Mouse (Mus musculus): ENCODE results near the gene Best2. TPM values are rescaled to one million over a fixed set of nuclear protein-coding genes. Genes with fewer than 3 reads are reported as not detected.

Best2 gene
- total and polyA plus RNA-seq, 2 experiments from 2014 or later: not detected

GRCm38 (mm10) chr8:84981644-84982498 is 32.5 kb downstream of the Best2 start:
- no peak for ATAC-seq (ENCODE audit: insufficient read depth, low read depth)
- H3K27ac ChIP-seq (ENCODE audit: low read depth): peak overlapping the region; percentile 92; the same call in 1 of the 2 replicates
- peaks cover 43% of the 10 kb centered on the region for H3K4me1 ChIP-seq (ENCODE audit: control insufficient read depth, insufficient read depth)
- no peaks in the 10 kb centered on the region for H3K36me3 ChIP-seq (replicated peaks; ENCODE audit: control insufficient read depth, insufficient read depth, low read length)
- 74% methylated on average over 12 of the region's 15 CpGs for WGBS
- no peaks in the 10 kb centered on the region for H3K27me3 ChIP-seq (ENCODE audit: control insufficient read depth, insufficient read depth, low read length)
- DNase-seq (ENCODE audit: low spot score): no peak
- H3K4me3 ChIP-seq (ENCODE audit: low read depth, low read length): no peak overlapping the region
- no peaks in the 10 kb centered on the region for H3K9me3 ChIP-seq (replicated peaks; ENCODE audit: control insufficient read depth, low read length)
- H3K9ac ChIP-seq (replicated peaks; ENCODE audit: low read depth, low read length): no peak overlapping the region
- no peak for TF ChIP-seq EP300 (IDR thresholded peaks at IDR 0.05; ENCODE audit: low read depth)
- no peak for TF ChIP-seq CTCF (IDR thresholded peaks at IDR 0.05; ENCODE audit: low read depth)
- H3K4me2 ChIP-seq (ENCODE audit: low read depth, low read length): no peak overlapping the region

GRCm38 (mm10) chr8:84980622-84981358 is 33.5 kb downstream of the Best2 start:
- Histone ChIP-seq H3K4me3 (ENCODE audit: low read depth, low read length) (peak overlapping the region; percentile 63), H3K27ac (ENCODE audit: low read depth) (peak overlapping the region; percentile 92), H3K27me3 (ENCODE audit: control insufficient read depth, insufficient read depth, low read length) (no peaks in the 10 kb centered on the region), H3K9me3 (replicated peaks; ENCODE audit: control insufficient read depth, low read length) (no peaks in the 10 kb centered on the region), H3K4me1 (ENCODE audit: control insufficient read depth, insufficient read depth) (peaks cover 45% of the 10 kb centered on the region), H3K4me2 (ENCODE audit: low read depth, low read length) (peak overlapping the region; percentile 92), H3K9ac (replicated peaks; ENCODE audit: low read depth, low read length) (no peak overlapping the region), H3K36me3 (replicated peaks; ENCODE audit: control insufficient read depth, insufficient read depth, low read length) (no peaks in the 10 kb centered on the region)
- TF ChIP-seq CTCF (IDR thresholded peaks at IDR 0.05; ENCODE audit: low read depth) (no peak), EP300 (IDR thresholded peaks at IDR 0.05; ENCODE audit: low read depth) (no peak)
- DNase-seq (ENCODE audit: low spot score) (peak; percentile 49), ATAC-seq (ENCODE audit: insufficient read depth, low read depth) (no peak)
- WGBS: 21% methylated on average over 11 of the region's 11 CpGs

GRCm38 (mm10) chr8:84979599-84980421 is 34.5 kb downstream of the Best2 start:
- H3K9me3 ChIP-seq (replicated peaks; ENCODE audit: control insufficient read depth, low read length): no peaks in the 10 kb centered on the region
- H3K4me1 ChIP-seq (ENCODE audit: control insufficient read depth, insufficient read depth): peaks cover 36% of the 10 kb centered on the region
- H3K27ac ChIP-seq (ENCODE audit: low read depth): peak overlapping the region; percentile 92
- peak overlapping the region; percentile 56 for H3K9ac ChIP-seq (replicated peaks; ENCODE audit: low read depth, low read length)
- H3K36me3 ChIP-seq (replicated peaks; ENCODE audit: control insufficient read depth, insufficient read depth, low read length): no peaks in the 10 kb centered on the region
- peak; percentile 90 for DNase-seq (ENCODE audit: low spot score)
- peak overlapping the region; percentile 92 for H3K4me2 ChIP-seq (ENCODE audit: low read depth, low read length)
- 4% methylated on average over 39 of the region's 42 CpGs for WGBS
- H3K27me3 ChIP-seq (ENCODE audit: control insufficient read depth, insufficient read depth, low read length): no peaks in the 10 kb centered on the region
- H3K4me3 ChIP-seq (ENCODE audit: low read depth, low read length): peak overlapping the region; percentile 63
- TF ChIP-seq EP300 (IDR thresholded peaks at IDR 0.05; ENCODE audit: low read depth) (0 out of 2 replicates have a peak, but pooled peaks have one; percentile 49), CTCF (IDR thresholded peaks at IDR 0.05; ENCODE audit: low read depth) (no peak)
- peak; percentile 33 for ATAC-seq (ENCODE audit: insufficient read depth, low read depth)

- TF ChIP-seq EP300 (IDR thresholded peaks at IDR 0.05; ENCODE audit: low read depth) (peak; percentile 88), CTCF (IDR thresholded peaks at IDR 0.05; ENCODE audit: low read depth) (no peak)
- WGBS: under 1% methylated on average over 62 of the region's 63 CpGs
- Histone ChIP-seq H3K9ac (replicated peaks; ENCODE audit: low read depth, low read length) (peak within 1 kb of the TSS; percentile 67), H3K27ac (ENCODE audit: low read depth) (peak within 1 kb of the TSS; percentile 92), H3K4me3 (ENCODE audit: low read depth, low read length) (peak within 1 kb of the TSS; percentile 63), H3K36me3 (replicated peaks; ENCODE audit: control insufficient read depth, insufficient read depth, low read length) (peaks cover 6% of the 10 kb centered on the region), H3K4me2 (ENCODE audit: low read depth, low read length) (peak within 1 kb of the TSS; percentile 92), H3K9me3 (replicated peaks; ENCODE audit: control insufficient read depth, low read length) (no peaks in the 10 kb centered on the region), H3K27me3 (ENCODE audit: control insufficient read depth, insufficient read depth, low read length) (no peaks in the 10 kb centered on the region), H3K4me1 (ENCODE audit: control insufficient read depth, insufficient read depth) (peaks cover 33% of the 10 kb centered on the region)
- peak; percentile 68 for ATAC-seq (ENCODE audit: insufficient read depth, low read depth)
- peak; percentile 89 for DNase-seq (ENCODE audit: low spot score)
Observed at GRCm38 (mm10) chr8:84978248-84978940, 35.9 kb downstream of the Best2 start, which contains the start of gene Junb. TSS of gene Junb (minus strand) at chr8:84978718.

Measured in heart, postnatal 0 days (tissue).